Mouse (Mus musculus) embryo, embryonic 11.5 days (tissue): ENCODE data around the gene Ece1.

ENCODE experiments used
- DNase-seq: peaks from one replicate; pipeline ENCODE4 v3.0.0-alpha.2; 2012; ENCODE audit warnings: low read depth, low spot score

The Ece1 gene

DNA sequence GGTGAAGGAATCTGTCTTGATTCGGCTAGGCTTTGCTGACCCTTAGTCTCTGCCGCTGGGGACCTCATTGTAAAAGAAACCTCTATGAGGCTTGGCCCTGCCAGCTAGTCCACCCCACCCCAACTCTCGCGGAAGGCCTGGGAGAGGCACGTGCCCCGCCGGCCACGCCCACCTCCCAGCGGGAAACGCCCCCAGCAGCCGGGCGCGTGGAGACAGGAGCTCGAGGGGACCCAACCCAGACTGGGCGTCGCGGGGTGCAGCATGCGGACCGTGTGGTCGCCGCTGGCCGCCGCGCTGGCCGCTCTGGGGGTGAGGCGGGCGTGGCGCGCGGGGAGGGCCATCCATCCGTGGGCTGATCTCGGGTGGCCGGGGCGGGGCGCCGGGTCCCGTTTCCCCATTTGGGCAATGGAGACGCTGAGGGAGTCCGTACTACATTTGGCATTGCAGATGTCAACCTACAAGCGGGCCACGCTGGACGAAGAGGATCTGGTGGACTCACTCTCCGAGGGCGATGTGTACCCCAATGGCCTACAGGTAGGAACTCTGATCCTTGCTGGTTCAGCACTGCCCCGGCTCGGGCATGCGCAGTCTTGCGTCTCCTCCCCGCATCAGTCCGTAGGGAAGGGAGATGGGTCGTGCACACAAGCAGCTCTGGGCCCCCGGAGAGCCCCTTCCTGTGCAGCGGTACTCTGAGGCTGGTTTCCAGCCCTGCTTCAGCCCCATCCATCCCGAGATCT, 51.5 kb downstream of the Ece1 start:
- peak; percentile 67 for DNase-seq

DNA sequence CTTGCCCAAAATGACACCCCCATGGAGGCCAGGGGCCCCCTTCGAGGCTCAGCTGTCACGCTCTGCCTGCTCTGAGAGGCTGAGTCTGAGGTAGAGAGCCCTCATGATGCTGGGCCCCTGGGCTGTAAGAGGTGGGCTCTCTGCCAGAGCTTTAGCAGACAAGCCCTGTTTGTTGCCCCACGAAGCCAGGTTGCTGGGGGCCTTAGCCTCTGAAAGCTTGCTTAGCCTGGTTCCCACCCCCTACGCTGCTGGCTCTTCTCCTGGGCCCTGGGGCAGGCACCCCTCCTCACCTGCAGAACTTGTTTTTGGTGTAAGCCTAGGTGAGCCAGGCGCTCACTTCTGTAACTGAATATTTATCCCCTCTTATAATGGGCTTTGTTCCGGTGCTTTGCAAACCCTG, 55.6 kb downstream of the Ece1 start:
- no peak for DNase-seq

DNA sequence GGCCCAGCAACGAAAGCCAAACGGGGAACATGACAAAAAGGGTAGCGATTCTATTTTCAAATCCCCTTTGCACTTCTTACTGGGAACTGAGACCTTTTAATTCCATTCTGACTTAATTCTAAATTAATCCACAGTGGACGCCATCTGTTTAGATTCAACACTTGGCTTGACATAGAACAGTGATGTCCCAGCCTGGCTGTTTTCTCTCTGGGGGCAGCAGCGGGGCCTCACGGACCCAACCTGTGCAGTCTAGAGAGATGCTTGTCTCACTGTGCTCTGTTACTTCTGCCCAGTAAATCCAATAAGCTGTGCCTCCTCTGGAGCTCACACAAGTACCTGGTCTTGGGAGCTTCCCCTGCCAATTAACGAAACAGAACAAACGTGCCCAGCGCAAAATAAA, 56.5 kb downstream of the Ece1 start:
- no peak for DNase-seq

DNA sequence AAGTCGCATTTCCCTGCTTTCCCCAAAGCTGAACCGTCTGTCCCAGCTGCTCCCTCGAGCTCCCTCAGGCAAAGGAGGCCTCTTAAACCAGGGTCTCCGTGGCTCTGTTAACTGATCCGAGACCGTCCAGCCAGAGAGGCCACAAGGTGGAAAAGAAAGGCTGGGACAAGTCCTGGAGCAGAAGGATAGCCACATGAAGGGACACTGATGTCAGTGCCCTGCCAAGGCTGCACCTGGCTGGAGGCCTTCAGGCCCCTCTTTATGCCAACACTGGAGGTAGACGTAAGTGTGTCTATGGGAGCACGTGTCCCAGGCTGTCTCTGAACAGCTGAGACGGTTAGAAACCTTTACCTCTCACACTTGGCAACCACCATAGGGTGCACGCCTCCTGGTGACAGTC, 57.1 kb downstream of the Ece1 start:
- DNase-seq, result no peak

DNA sequence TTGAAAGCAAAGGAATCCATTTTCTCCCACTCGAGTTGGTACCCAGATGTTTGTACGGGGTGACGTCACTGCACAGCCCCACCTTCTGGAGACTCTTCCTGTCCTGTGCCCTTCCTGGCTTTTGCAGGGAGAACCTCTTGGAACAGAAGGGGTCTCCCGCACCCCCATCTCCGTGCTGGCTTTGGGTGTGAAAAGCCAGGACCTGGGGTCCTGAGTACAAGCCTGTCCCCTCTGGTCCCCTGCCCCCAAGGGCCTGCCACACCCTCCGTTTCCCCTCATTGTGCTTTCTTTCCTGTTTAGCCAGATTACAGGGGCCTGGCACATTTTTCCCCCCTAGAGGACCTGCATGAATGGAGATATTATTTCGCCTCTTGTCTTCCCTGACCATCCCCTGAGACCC, 58.0 kb downstream of the Ece1 start:
- no peak for DNase-seq

DNA sequence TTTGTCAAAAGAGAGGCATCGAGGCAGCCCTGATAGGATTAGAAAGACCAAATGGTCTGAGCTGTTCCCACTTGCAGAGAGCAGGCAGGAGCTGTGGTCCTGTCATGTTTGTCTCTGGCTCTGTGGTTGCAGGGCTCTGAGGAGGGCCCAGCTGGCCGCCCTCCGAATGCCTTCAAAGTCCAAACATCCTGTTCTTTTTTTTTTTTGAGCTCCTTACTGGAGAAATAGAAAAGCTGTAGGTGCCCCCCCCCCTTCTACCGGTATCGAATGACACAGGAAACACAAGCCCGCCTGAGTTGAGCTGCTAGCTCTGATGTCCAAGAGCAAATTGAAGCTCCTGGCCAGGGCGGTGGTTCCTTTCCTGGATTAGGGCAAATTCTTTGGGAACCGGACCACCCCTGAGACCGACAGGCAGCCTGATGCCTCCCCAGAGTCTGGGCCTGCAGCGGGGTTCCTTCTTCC, 58.5 kb downstream of the Ece1 start:
- peak; percentile 39 for DNase-seq

DNA sequence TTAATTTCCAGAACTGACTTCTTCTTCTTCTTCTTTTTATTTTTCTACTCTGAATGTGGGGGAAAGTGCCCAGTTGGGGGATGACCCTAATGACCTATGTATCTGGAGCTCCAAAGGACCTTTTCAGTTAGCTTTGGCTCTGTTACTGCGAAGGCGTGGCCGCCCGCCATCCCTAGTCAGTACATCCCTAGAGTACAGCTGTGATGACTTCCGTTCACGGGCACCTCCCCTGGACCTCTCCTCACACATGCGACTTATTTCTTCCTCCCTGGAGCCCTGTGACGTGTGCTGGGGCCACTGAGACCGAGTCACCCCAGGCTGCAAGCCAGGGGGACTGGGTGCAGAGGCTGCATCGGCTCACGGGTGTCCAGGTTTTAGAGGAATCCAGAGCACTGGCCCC, 59.5 kb downstream of the Ece1 start:
- no peak for DNase-seq

DNA sequence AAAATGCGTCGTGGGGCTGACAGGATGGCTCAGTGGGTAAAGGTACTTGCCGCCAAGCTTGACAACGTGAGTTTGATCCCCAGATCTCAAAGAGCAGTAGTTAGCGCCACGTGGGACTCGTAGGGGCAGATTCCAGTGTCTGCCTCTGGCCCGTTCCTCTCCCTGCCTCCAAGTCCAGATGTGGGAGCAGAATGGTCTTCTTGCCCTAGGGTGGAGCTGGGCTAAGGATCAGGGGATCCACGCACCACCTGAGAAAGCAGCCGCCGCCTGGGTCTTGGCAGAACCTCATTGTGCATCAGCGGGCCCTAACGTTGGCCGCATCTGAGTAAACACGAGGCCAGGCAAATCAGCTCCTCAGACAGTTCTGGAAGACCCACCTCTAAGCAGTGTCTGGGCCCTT, 61.0 kb downstream of the Ece1 start:
- no peak for DNase-seq

DNA sequence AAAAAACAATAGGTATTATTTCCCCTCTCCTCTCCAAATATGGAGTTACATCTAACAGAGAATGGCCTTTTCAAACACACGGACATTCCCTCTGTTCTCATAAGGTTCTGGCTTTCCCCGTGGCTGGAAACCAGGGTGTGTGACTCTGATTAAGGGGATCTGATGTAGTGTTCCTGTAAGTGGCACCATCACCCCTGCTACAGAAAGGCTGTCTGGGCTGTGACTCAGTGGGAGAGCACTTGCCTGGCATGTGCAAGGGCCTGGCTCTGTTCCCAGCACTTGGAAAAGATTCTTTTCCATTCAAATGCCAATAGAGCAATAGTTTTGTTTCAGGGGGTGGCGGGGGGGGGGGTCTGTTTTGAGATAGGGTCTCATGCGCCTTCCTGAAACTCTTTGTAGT, 63.1 kb downstream of the Ece1 start:
- DNase-seq, result no peak

DNA sequence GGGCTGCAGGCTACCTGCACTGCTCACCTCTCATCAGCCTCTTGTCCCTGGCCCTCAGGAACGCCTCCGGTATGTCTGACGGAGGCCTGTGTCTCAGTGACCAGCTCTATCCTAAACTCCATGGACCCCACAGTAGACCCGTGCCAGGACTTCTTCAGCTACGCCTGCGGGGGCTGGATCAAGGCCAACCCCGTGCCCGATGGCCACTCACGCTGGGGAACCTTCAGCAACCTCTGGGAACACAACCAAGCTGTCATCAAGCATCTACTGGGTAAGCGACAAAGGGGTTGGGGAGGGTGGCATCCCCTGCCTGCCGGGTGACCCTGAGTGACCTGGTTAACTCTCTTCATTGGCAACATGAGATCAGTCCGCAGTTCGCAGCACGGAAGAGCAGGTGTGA, 64.1 kb downstream of the Ece1 start:
- no peak for DNase-seq

DNA sequence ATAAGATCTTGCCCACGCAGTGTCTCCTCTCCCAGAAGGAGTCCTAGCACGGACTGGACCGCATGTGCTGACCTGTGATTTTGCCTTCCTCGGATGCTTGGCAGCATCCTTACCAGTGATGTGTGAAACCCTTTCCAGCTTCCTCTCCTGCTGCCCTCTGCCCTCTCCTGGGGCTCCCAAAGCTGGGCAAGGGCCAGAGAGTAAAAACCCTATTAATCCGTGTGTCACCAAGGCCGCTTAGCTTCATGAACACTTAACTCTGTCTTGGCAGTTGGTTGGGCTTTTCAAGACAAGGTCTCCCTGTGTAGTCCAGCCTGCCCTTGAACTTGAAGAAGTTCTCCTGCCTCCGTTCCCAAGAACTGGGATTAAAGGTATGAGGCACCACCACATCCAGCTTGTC, 65.1 kb downstream of the Ece1 start:
- DNase-seq, result no peak

DNA sequence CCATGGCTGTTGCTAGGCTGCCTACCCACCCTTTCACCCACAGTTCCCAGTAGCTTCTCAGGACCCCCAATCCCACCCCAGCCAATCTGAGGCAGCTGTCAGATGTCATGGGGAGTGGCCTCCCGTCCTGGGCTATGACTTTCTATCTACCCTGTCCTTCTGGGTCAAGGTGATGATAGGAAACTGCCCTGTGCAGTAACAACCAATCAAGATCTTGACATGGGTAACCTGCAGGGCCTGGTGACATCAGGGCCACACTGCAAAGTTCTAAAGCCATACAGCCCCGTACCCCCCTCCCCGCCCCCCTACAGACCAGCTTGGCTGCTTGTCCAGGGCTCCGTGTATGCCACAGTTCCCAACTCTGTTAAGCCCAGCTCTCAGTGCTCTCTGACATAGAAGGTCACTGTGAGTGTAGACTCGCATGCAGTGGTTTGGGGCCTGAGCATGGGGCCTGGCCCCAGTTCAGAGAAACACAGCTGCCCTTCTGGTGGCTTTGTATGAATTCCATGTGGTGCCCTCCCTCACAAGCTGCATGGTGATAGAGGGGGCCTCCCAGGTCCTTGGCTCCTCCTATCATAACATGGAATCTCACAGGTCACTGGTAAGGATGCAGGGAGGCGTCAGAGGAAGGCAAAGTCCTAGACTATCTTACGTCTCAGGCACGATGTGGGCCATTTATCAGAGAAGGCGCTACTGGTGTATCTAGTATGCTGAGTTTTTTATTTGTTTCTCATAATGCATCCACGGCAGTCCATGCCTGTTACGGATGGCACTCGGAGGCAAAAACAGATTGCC, 65.9 kb downstream of the Ece1 start:
- DNase-seq, result no peak

DNA sequence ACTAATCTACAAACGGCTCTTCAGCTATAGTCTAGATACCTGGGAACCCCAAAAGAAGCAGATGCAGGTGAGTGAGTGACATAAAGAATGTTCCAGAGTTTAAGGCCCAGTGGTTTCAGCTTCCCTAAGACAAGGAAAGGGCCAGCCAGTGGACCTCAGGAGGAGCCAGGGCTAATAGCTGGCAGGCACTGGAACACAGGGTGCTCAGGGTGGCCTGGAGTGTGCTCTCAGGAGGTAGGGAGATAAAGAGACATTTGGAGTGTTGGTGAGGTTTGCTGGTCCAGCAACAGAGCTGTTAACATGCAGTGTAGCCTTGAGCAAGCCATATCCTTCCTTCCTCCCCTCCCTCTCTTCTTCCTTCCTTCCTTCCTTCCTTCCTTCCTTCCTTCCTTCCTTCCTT, 66.8 kb downstream of the Ece1 start:
- DNase-seq, result no peak

DNA sequence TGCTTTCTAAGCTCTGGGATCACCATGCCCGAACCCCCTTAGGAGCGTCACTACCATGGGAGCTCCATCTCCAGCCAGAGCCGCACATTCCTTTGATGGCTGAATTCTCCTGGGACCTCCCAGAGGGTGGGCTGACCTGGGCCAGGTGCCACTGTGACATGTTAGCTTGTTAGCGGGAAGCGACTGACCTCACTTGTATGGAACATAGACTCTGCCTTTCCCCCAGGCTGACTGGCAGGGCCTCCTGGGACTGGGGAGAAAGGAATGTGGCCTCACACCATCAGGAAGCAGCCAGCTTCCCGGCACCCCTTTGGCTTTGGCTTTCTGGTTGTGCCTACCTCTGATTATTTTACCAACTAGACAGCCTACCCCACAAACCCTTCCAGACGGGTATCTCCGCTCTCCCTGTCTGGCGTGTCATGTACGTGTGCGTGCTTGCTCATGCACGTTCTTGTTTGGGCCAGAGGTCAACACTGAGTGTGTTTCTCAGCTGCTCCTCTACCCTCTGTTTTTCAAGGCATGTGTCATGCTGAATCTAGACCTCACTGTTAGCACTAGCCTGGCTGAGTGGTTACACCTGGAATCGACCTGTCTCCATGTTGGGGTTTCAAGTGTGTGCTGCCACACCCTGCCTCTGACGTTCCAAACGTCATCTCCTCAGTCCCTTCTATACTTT, 67.4 kb downstream of the Ece1 start:
- DNase-seq, result no peak

DNA sequence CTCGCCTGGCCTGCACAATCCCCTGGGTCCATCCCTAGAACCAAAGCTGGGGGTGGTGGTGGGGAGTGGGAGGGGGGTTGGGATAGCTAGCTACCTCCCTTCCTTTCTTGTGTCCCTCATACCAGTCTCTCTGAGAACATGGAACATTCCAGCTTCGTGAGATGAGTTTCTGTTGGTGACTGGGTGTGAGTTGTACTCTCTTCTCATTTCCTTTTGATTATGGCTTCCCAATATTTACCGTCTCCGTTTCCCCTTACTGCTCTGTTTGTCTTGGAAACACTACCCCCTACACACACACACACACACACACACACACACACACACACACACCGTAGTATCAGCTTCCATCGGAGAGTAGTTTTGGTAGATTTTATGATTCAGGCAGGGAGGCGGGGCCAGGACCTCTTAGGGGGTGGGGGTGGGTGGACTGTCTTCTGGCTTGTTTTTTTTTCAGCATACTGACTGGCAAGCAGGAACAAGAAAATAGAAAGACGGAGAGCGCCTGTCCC, 68.5 kb downstream of the Ece1 start:
- DNase-seq, result no peak

DNA sequence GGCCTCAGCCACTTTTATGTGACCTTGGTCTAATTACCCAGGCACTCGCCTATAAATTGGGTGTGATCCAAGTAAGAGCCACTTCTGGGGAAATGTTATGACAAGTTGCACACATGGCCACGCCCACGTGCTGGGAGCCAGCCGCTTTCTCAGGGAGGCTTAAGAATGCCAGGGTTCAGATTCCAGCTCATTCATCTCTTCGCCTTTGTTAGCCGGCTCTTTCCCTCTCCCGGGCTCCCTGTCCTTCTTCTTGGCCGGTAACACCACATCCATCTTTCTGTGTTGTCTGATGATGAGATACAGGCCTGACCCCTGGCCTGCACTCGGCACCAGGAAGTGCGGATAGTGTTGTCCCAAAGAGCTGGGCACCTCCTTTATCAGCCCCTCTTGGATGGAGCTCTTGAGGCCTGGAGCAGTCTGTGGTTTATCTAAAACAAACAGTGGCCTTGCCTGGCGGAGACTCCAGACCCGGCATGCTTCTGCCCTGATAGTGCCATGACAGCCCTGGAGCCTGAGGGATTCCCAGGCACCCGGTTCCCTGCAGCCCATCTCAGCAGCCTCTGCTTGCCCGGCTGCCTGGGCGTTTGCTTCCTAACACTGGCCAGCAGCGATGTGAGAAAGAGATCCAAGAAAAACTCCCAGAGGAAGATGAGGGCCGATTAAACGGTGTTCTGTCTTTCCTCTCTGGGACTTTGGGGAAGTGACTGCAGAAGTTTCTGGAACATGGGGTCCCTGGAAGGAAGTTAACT, 69.1 kb downstream of the Ece1 start:
- DNase-seq, result peak; percentile 74

DNA sequence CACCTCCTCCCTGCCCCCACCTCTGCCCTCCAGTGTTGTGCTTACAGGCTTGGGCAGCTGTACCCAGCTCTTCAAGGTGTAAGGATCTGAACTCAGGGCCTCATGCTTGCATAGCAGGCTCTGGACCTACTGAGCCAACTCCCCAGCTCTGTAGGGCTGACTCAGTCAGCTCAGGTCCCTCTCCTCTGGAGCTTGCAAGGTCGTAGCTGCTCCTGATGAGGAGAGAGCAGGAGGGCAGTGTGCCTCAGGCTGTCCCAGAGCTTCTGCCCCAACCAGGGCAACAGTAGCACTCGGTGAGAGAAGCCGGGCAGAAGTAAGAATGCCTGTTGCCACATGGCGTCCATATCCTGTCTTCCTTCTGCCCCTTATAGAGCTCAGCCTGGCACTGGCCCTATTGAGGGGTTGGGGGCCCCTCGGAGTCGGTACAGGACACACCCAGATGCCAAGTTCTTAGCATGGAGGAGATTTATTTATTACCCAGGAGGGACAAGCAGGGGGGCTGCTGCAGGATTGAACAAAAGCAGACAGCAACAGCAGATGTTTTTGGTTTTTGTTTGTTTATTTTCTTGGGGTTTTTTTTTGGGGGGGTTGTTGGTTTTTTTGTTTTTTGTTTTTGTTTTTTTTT, 70.6 kb downstream of the Ece1 start:
- no peak for DNase-seq

DNA sequence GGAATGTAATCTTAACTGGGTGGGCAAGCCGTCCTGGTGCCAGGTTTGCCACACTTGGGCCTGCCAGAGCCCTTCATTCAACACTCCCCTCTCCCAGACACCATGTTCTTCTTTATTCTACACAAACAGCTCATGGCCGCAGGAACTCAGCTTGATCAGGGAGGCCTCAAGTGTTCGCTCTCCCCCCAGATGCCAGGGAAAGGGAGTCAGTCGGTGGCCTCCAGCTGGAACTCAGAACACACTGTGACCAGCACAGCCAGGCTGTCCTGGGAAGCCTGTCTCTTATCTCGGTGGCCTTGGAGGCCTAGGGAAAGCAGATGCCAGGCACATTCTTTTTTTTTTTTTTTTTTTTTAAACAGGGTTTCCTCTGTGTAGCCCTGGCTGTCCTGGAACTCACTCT, 71.3 kb downstream of the Ece1 start:
- no peak for DNase-seq

DNA sequence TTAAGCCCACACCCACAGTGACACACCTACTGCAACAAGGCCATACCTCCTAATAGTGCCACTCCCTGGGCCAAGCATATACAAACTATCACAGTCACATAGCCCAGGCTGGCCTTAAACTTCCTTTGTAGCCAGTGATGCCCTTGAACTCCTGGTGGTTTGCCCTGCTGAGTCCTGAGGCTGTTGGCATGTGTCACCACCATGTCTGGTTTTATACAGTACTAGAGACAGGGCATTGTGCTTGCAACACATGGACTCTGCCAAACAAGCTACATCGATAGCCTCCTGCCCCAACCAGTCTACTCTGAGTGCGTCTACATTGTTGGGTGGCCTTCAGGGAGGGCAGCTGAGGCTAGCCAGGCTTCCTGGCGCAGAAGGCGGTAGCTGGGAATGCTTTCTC, 74.1 kb downstream of the Ece1 start:
- DNase-seq, result no peak

DNA sequence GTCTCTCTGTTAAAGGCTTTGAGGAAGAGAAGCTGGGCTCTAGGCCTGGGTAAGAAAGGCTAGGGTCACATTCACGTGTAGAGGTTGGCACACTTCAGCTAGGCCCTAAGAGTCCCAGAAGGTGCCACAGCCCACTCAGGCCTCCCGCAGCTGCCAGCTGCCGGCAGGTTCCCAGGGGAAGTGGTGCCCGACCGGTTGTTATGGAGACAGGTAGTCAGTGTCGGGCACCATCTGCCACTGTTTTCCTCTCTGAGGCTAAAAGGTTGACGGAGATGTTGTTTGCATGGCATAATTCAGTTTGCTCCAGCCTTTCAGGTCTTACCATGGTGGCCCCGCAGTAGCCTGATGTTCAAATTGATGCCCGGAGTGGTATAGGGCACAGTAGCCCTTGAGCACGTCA, 78.0 kb downstream of the Ece1 start:
- DNase-seq, result no peak

DNA sequence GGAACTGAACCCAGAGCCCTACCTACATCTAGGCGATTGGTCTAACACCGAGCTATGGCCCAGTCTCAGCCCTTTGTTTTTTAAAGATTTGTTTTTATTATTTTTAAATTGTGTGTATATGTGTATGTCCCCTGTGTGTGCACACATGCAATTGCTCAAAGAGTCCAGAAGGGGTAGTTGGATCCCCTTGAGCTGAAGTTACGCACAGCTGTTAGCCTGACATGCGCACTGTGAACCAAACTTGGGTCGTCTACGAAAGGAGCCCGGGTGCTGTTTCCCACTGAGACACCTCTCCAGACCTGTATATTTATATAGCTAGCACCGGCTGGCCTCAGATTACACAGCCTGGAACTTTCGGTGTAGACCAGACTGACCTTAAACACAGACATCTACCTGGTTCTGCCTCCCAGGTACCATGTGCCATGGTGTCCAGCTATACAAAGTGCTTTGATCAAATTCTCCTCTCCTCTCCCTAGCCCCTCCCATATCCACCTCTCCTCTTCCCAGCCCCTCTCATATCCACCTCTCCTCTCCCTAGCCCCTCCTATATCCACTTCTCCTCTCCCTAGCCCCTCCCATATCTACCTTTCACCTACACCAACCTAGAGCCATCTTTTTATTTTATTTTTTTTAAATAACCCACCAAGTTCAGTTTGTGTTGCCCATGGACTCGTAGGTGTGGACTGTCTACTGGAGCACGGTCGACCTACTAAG, 79.3 kb downstream of the Ece1 start:
- no peak for DNase-seq
